Mouse (Mus musculus): ENCODE measurements around the gene U2af1. TPM values are rescaled to one million over a fixed set of nuclear protein-coding genes. Genes with fewer than 3 reads are reported as not detected.

The U2af1 gene
- polyA plus RNA-seq, 1 experiment = 135 TPM

- Histone ChIP-seq H3K79me2 (ENCODE audit: control insufficient read depth, insufficient read depth) (no peaks in the 10 kb centered on the region), H3K36me3 (ENCODE audit: control insufficient read depth, insufficient read depth) (no peaks in the 10 kb centered on the region), H3K4me2 (ENCODE audit: low read depth) (no peak overlapping the region), H3ac (ENCODE audit: control insufficient read depth, insufficient read length) (no peak overlapping the region), H3K27me3 (ENCODE audit: control insufficient read depth, insufficient read depth, insufficient read length) (peaks cover 19% of the 10 kb centered on the region), H3K4me3 (no peak overlapping the region)
- no peak for TF ChIP-seq REST (IDR thresholded peaks at IDR 0.05; ENCODE audit: insufficient read depth, insufficient read length)
- no peak for TF ChIP-seq E2F4 (IDR thresholded peaks at IDR 0.05; ENCODE audit: insufficient read depth)
- no peak for TF ChIP-seq USF1 (IDR thresholded peaks at IDR 0.05; ENCODE audit: low read depth)
- TF ChIP-seq CEBPB (IDR thresholded peaks at IDR 0.05; ENCODE audit: insufficient read depth, poor library complexity, severe bottlenecking) = no peak
- no peak for TF ChIP-seq MAX (IDR thresholded peaks at IDR 0.05; ENCODE audit: low read depth)
- no peak for TF ChIP-seq TCF12 (IDR thresholded peaks at IDR 0.05; ENCODE audit: insufficient read depth, poor library complexity, severe bottlenecking)
- TF ChIP-seq MYOG (IDR thresholded peaks at IDR 0.05; ENCODE audit: control insufficient read depth in 1 of 3, insufficient read depth in 1 of 3, insufficient read length in 2 of 3, low read depth in 2 of 3) = no peak
- TF ChIP-seq SRF (IDR thresholded peaks at IDR 0.05; ENCODE audit: control insufficient read depth, insufficient read length, low read depth) = no peak
Measured at GRCm38 (mm10) chr17:31634896-31635295, 23.8 kb downstream of the U2af1 start.

- Histone ChIP-seq H3K4me3 (no peak overlapping the region), H3K79me2 (ENCODE audit: control insufficient read depth, insufficient read depth) (no peaks in the 10 kb centered on the region), H3K36me3 (ENCODE audit: control insufficient read depth, insufficient read depth) (no peaks in the 10 kb centered on the region), H3ac (ENCODE audit: control insufficient read depth, insufficient read length) (no peak overlapping the region), H3K4me2 (ENCODE audit: low read depth) (no peak overlapping the region), H3K27me3 (ENCODE audit: control insufficient read depth, insufficient read depth, insufficient read length) (peaks cover 19% of the 10 kb centered on the region)
- TF ChIP-seq TCF3 (IDR thresholded peaks at IDR 0.05; ENCODE audit: insufficient read length, low read depth) (no peak), REST (IDR thresholded peaks at IDR 0.05; ENCODE audit: insufficient read depth, insufficient read length) (no peak), CEBPB (IDR thresholded peaks at IDR 0.05; ENCODE audit: insufficient read depth, poor library complexity, severe bottlenecking) (no peak)
Measured at GRCm38 (mm10) chr17:31633007-31633406, 25.7 kb downstream of the U2af1 start.

- Histone ChIP-seq H3K36me3 (ENCODE audit: control insufficient read depth, insufficient read depth) (no peaks in the 10 kb centered on the region), H3K27me3 (ENCODE audit: control insufficient read depth, insufficient read depth, insufficient read length) (peaks cover 5% of the 10 kb centered on the region)
Measured at GRCm38 (mm10) chr17:31631081-31631800, 27.5 kb downstream of the U2af1 start.

GRCm38 (mm10) chr17:31627961-31628360 is 30.7 kb downstream of the U2af1 start:
- Histone ChIP-seq H3K27me3 (ENCODE audit: control insufficient read depth, insufficient read depth, insufficient read length) (peaks cover 17% of the 10 kb centered on the region), H3K36me3 (ENCODE audit: control insufficient read depth, insufficient read depth) (no peaks in the 10 kb centered on the region), H3K4me2 (ENCODE audit: low read depth) (no peak overlapping the region), H3K79me2 (ENCODE audit: control insufficient read depth, insufficient read depth) (no peaks in the 10 kb centered on the region), H3K4me3 (no peak overlapping the region), H3ac (ENCODE audit: control insufficient read depth, insufficient read length) (no peak overlapping the region)
- no peak for TF ChIP-seq REST (IDR thresholded peaks at IDR 0.05; ENCODE audit: insufficient read depth, insufficient read length)

More at GRCm38 (mm10) chr17:31631081-31631800, 27.5 kb downstream of the U2af1 start:
- Histone ChIP-seq H3K79me2 (ENCODE audit: control insufficient read depth, insufficient read depth) (no peaks in the 10 kb centered on the region), H3K4me3 (no peak overlapping the region), H3ac (ENCODE audit: control insufficient read depth, insufficient read length) (no peak overlapping the region), H3K4me2 (ENCODE audit: low read depth) (no peak overlapping the region)
- no peak for TF ChIP-seq POLR2A (IDR thresholded peaks at IDR 0.05; ENCODE audit: insufficient read length, low read depth)
- no peak for TF ChIP-seq MYOG (IDR thresholded peaks at IDR 0.05; ENCODE audit: control insufficient read depth in 1 of 3, insufficient read depth in 1 of 3, insufficient read length in 2 of 3, low read depth in 2 of 3)
- no peak for TF ChIP-seq REST (IDR thresholded peaks at IDR 0.05; ENCODE audit: insufficient read depth, insufficient read length)
- no peak for TF ChIP-seq MYOD1 (IDR thresholded peaks at IDR 0.05; ENCODE audit: control insufficient read depth in 1 of 3, insufficient read length in 2 of 3, low read depth in 2 of 3)
- TF ChIP-seq E2F4 (IDR thresholded peaks at IDR 0.05; ENCODE audit: insufficient read depth) = no peak
- no peak for TF ChIP-seq TCF3 (IDR thresholded peaks at IDR 0.05; ENCODE audit: insufficient read length, low read depth)
- no peak for TF ChIP-seq POLR2AphosphoS2 (IDR thresholded peaks at IDR 0.05; ENCODE audit: insufficient read length, low read depth)
- no peak for TF ChIP-seq CEBPB (IDR thresholded peaks at IDR 0.05; ENCODE audit: insufficient read depth, poor library complexity, severe bottlenecking)

- no peak for TF ChIP-seq MYOG (IDR thresholded peaks at IDR 0.05; ENCODE audit: control insufficient read depth in 1 of 3, insufficient read depth in 1 of 3, insufficient read length in 2 of 3, low read depth in 2 of 3)
- TF ChIP-seq USF1 (IDR thresholded peaks at IDR 0.05; ENCODE audit: low read depth) = no peak
- TF ChIP-seq MYOD1 (IDR thresholded peaks at IDR 0.05; ENCODE audit: control insufficient read depth in 1 of 3, insufficient read length in 2 of 3, low read depth in 2 of 3) = no peak
- Histone ChIP-seq H3K79me2 (ENCODE audit: control insufficient read depth, insufficient read depth) (no peaks in the 10 kb centered on the region), H3K4me3 (no peak overlapping the region), H3K36me3 (ENCODE audit: control insufficient read depth, insufficient read depth) (no peaks in the 10 kb centered on the region), H3K4me2 (ENCODE audit: low read depth) (no peak overlapping the region), H3K27me3 (ENCODE audit: control insufficient read depth, insufficient read depth, insufficient read length) (peaks cover 46% of the 10 kb centered on the region), H3ac (ENCODE audit: control insufficient read depth, insufficient read length) (no peak overlapping the region)
Measured at GRCm38 (mm10) chr17:31623101-31623500, 35.6 kb downstream of the U2af1 start.
